Mouse (Mus musculus): ENCODE results near the gene Gosr2. TPM values are rescaled to one million over a fixed set of nuclear protein-coding genes. Genes with fewer than 3 reads are reported as not detected.

Gene Gosr2
- polyA plus RNA-seq, 1 experiment from 2014 or later: 85.0 TPM

- ATAC-seq (ENCODE audit: insufficient read depth) (no peak), DNase-seq (no peak)
- peaks cover 46% of the 10 kb centered on the region for H3K27me3 ChIP-seq (ENCODE audit: insufficient read depth, low read length)
- no peak for TF ChIP-seq CTCF (IDR thresholded peaks at IDR 0.05; ENCODE audit: low read depth)
- no peaks in the 10 kb centered on the region for H3K9me3 ChIP-seq (ENCODE audit: low read depth, low read length)
- no peak overlapping the region for H3K4me3 ChIP-seq (ENCODE audit: low read depth, low read length)
- H3K4me1 ChIP-seq (ENCODE audit: insufficient read depth): no peaks in the 10 kb centered on the region
- H3K36me3 ChIP-seq (ENCODE audit: insufficient read depth): no peaks in the 10 kb centered on the region
- WGBS: 76% methylated on average over 6 of the region's 6 CpGs
- H3K27ac ChIP-seq (ENCODE audit: low read depth): no peak overlapping the region
- H3K4me2 ChIP-seq: no peak overlapping the region
- no peak overlapping the region for H3K9ac ChIP-seq
Observed at GRCm38 (mm10) chr11:103646301-103646700, 51.4 kb downstream of the Gosr2 start.

- Histone ChIP-seq H3K9me3 (ENCODE audit: low read depth, low read length) (no peaks in the 10 kb centered on the region), H3K27ac (ENCODE audit: low read depth) (no peak overlapping the region), H3K9ac (no peak overlapping the region), H3K4me1 (ENCODE audit: insufficient read depth) (no peaks in the 10 kb centered on the region), H3K4me2 (no peak overlapping the region), H3K27me3 (ENCODE audit: insufficient read depth, low read length) (peaks cover 40% of the 10 kb centered on the region), H3K36me3 (ENCODE audit: insufficient read depth) (no peaks in the 10 kb centered on the region), H3K4me3 (ENCODE audit: low read depth, low read length) (no peak overlapping the region)
- 47% methylated on average over 8 of the region's 8 CpGs for WGBS
- no peak for ATAC-seq (ENCODE audit: insufficient read depth)
- TF ChIP-seq CTCF (IDR thresholded peaks at IDR 0.05; ENCODE audit: low read depth): no peak
- DNase-seq: no peak
Observed at GRCm38 (mm10) chr11:103645731-103646130, 52.0 kb downstream of the Gosr2 start.

- DNase-seq (no peak), ATAC-seq (ENCODE audit: insufficient read depth) (no peak)
- TF ChIP-seq CTCF (IDR thresholded peaks at IDR 0.05; ENCODE audit: low read depth): no peak
- 67% methylated on average over 9 of the region's 9 CpGs for WGBS
- Histone ChIP-seq H3K27ac (ENCODE audit: low read depth) (no peak overlapping the region), H3K36me3 (ENCODE audit: insufficient read depth) (no peaks in the 10 kb centered on the region), H3K4me2 (no peak overlapping the region), H3K9me3 (ENCODE audit: low read depth, low read length) (no peaks in the 10 kb centered on the region), H3K4me3 (ENCODE audit: low read depth, low read length) (no peak overlapping the region), H3K4me1 (ENCODE audit: insufficient read depth) (no peaks in the 10 kb centered on the region), H3K9ac (no peak overlapping the region), H3K27me3 (ENCODE audit: insufficient read depth, low read length) (peaks cover 24% of the 10 kb centered on the region)
Observed at GRCm38 (mm10) chr11:103643211-103643610, 54.5 kb downstream of the Gosr2 start.

- no peak for ATAC-seq (ENCODE audit: insufficient read depth)
- Histone ChIP-seq H3K27me3 (ENCODE audit: insufficient read depth, low read length) (peaks cover 9% of the 10 kb centered on the region), H3K4me3 (ENCODE audit: low read depth, low read length) (no peak overlapping the region), H3K9ac (no peak overlapping the region), H3K9me3 (ENCODE audit: low read depth, low read length) (no peaks in the 10 kb centered on the region), H3K27ac (ENCODE audit: low read depth) (no peak overlapping the region), H3K36me3 (ENCODE audit: insufficient read depth) (no peaks in the 10 kb centered on the region), H3K4me2 (no peak overlapping the region), H3K4me1 (ENCODE audit: insufficient read depth) (no peaks in the 10 kb centered on the region)
- 4% methylated on average over 10 of the region's 10 CpGs for WGBS
- peak; percentile 95 for TF ChIP-seq CTCF (IDR thresholded peaks at IDR 0.05; ENCODE audit: low read depth)
- peak; percentile 87 for DNase-seq
Observed at GRCm38 (mm10) chr11:103639407-103639946, 58.2 kb downstream of the Gosr2 start.

GRCm38 (mm10) chr11:103638790-103639189 lies 58.9 kb downstream of the Gosr2 start, which contains the start of gene Lyzl6:
Lyzl6 (minus strand) TSS chr11:103638890.
- Histone ChIP-seq H3K4me1 (ENCODE audit: insufficient read depth) (no peaks in the 10 kb centered on the region), H3K9ac (no peak within 1 kb of the TSS), H3K9me3 (ENCODE audit: low read depth, low read length) (no peaks in the 10 kb centered on the region), H3K36me3 (ENCODE audit: insufficient read depth) (no peaks in the 10 kb centered on the region), H3K4me2 (no peak within 1 kb of the TSS), H3K4me3 (ENCODE audit: low read depth, low read length) (no peak within 1 kb of the TSS), H3K27ac (ENCODE audit: low read depth) (no peak within 1 kb of the TSS), H3K27me3 (ENCODE audit: insufficient read depth, low read length) (peaks cover 9% of the 10 kb centered on the region)
- no peak for TF ChIP-seq CTCF (IDR thresholded peaks at IDR 0.05; ENCODE audit: low read depth)
- no peak for ATAC-seq (ENCODE audit: insufficient read depth)
- no peak for DNase-seq
- 61% methylated on average over 3 of the region's 3 CpGs for WGBS

- H3K4me1 ChIP-seq (ENCODE audit: insufficient read depth): no peaks in the 10 kb centered on the region
- H3K9me3 ChIP-seq (ENCODE audit: low read depth, low read length): no peaks in the 10 kb centered on the region
- no peak for ATAC-seq (ENCODE audit: insufficient read depth)
- H3K4me3 ChIP-seq (ENCODE audit: low read depth, low read length): no peak overlapping the region
- WGBS: 79% methylated on average over 6 of the region's 6 CpGs
- H3K4me2 ChIP-seq: no peak overlapping the region
- no peak overlapping the region for H3K9ac ChIP-seq
- DNase-seq: no peak
- H3K27ac ChIP-seq (ENCODE audit: low read depth): no peak overlapping the region
- no peak for TF ChIP-seq CTCF (IDR thresholded peaks at IDR 0.05; ENCODE audit: low read depth)
- peaks cover 9% of the 10 kb centered on the region for H3K27me3 ChIP-seq (ENCODE audit: insufficient read depth, low read length)
- H3K36me3 ChIP-seq (ENCODE audit: insufficient read depth): no peaks in the 10 kb centered on the region
Observed at GRCm38 (mm10) chr11:103636261-103636660, 61.4 kb downstream of the Gosr2 start.

- H3K9me3 ChIP-seq (ENCODE audit: low read depth, low read length): no peaks in the 10 kb centered on the region
- WGBS: 63% methylated on average over 3 of the region's 3 CpGs
- no peak overlapping the region for H3K27ac ChIP-seq (ENCODE audit: low read depth)
- H3K9ac ChIP-seq: no peak overlapping the region
- no peak for ATAC-seq (ENCODE audit: insufficient read depth)
- no peak for TF ChIP-seq CTCF (IDR thresholded peaks at IDR 0.05; ENCODE audit: low read depth)
- DNase-seq: no peak
- no peak overlapping the region for H3K4me3 ChIP-seq (ENCODE audit: low read depth, low read length)
- H3K36me3 ChIP-seq (ENCODE audit: insufficient read depth): no peaks in the 10 kb centered on the region
- peaks cover 9% of the 10 kb centered on the region for H3K27me3 ChIP-seq (ENCODE audit: insufficient read depth, low read length)
- H3K4me2 ChIP-seq: no peak overlapping the region
- H3K4me1 ChIP-seq (ENCODE audit: insufficient read depth): no peaks in the 10 kb centered on the region
Observed at GRCm38 (mm10) chr11:103635481-103635880, 62.2 kb downstream of the Gosr2 start.

Measured in lung, embryonic 14.5 days (tissue).